Mouse (Mus musculus) heart, embryonic 12.5 days (tissue): ENCODE results near the gene Pold3. TPM values are rescaled to one million over a fixed set of nuclear protein-coding genes. Genes with fewer than 3 reads are reported as not detected.
A peak's percentile ranks its signal among the peaks of the same experiment; 100 is the strongest.

Source experiments
- ATAC-seq: fragments of 200-750 bp; cut with Nextera tagmentation; 2 replicates; pipeline ENCODE4 v1.8.0; 2017; ENCODE audit warnings: moderate TSS enrichment, moderate library complexity; ENCODE audit not compliant: insufficient number of reproducible peaks, low FRiP score
- H3K27ac ChIP-seq: fragments of 300-500 bp; sonication (generic); 2 replicates; pipeline ENCODE4 v1.5.1; 2016; ENCODE audit warnings: mild to moderate bottlenecking, moderate library complexity; ENCODE audit not compliant: poor library complexity, severe bottlenecking
- H3K27me3 ChIP-seq: fragments of 300-500 bp; sonication (generic); replicated peaks from 2 replicates; pipeline ENCODE4 v1.6.1; 2016; ENCODE audit warnings: mild to moderate bottlenecking, moderate library complexity
- H3K36me3 ChIP-seq: fragments of 300-500 bp; sonication (generic); 2 replicates; pipeline ENCODE4 v1.6.1; 2016; ENCODE audit warnings: mild to moderate bottlenecking, moderate library complexity
- H3K4me1 ChIP-seq: fragments of 300-500 bp; sonication (generic); replicated peaks from 2 replicates; pipeline ENCODE4 v1.6.1; 2016; ENCODE audit warnings: mild to moderate bottlenecking
- H3K4me2 ChIP-seq: fragments of 300-500 bp; sonication (generic); 2 replicates; pipeline ENCODE4 v1.6.1; 2016; ENCODE audit warnings: mild to moderate bottlenecking, moderate library complexity
- H3K4me3 ChIP-seq: fragments of 300-500 bp; sonication (generic); 2 replicates; pipeline ENCODE4 v1.5.1; 2016; ENCODE audit warnings: mild to moderate bottlenecking
- H3K9ac ChIP-seq: fragments of 300-500 bp; sonication (generic); 2 replicates; pipeline ENCODE4 v1.6.1; 2016; ENCODE audit warnings: mild to moderate bottlenecking, moderate library complexity
- H3K9me3 ChIP-seq: fragments of 300-500 bp; sonication (generic); replicated peaks from 2 replicates; pipeline ENCODE4 v1.6.1; 2016; ENCODE audit warnings: mild to moderate bottlenecking, moderate library complexity
- WGBS: fragments of 180-500 bp; shearing (Covaris S2); methylation state at CpG from one replicate; pipeline ENCODE4 v1.1.7; 2016; 5-methylcytosine and 5-hydroxymethylcytosine counted together
- polyA plus RNA-seq: library from polyadenylated mRNA; unstranded; fragments of >200 nt; fragmentation: Nextera tagmentation; extraction: Ambion mirVana; gene quantifications from 2 replicates; pipeline ENCODE4 v1.2.1, GENCODE M21; 2016

Gene Pold3
- 42.6 and 44.0 TPM in 2 replicates for polyA plus RNA-seq

- peak within 1 kb of the TSS; percentile 87 for H3K27ac ChIP-seq
- peak within 1 kb of the TSS; percentile 98 for H3K4me3 ChIP-seq
- 0 out of 2 replicates have a peak, but pooled peaks cover 4% of the 10 kb centered on the region for H3K9me3 ChIP-seq
- under 1% methylated on average over 33 of the region's 33 CpGs for WGBS
- H3K36me3 ChIP-seq: peaks cover 26% of the 10 kb centered on the region
- peaks cover 5% of the 10 kb centered on the region for H3K4me1 ChIP-seq
- H3K4me2 ChIP-seq: peak within 1 kb of the TSS; percentile 89
- H3K27me3 ChIP-seq: no peaks in the 10 kb centered on the region
- peak within 1 kb of the TSS; percentile 90 for H3K9ac ChIP-seq
- peak; percentile 95 for ATAC-seq
Measured at GRCm38 (mm10) chr7:100121376-100121789, at the start of gene Pold3. Gene Pold3 (minus strand): TSS chr7:100121565.

- no peaks in the 10 kb centered on the region for H3K27me3 ChIP-seq
- no peak overlapping the region for H3K4me3 ChIP-seq
- H3K4me2 ChIP-seq: no peak overlapping the region
- H3K9ac ChIP-seq: no peak overlapping the region
- H3K4me1 ChIP-seq: no peaks in the 10 kb centered on the region
- no peak overlapping the region for H3K27ac ChIP-seq
- no peaks in the 10 kb centered on the region for H3K9me3 ChIP-seq
- ATAC-seq: no peak
- WGBS: 62% methylated on average over 4 of the region's 4 CpGs
- H3K36me3 ChIP-seq: no peaks in the 10 kb centered on the region
Measured at GRCm38 (mm10) chr7:100170756-100171155, 49.4 kb upstream of the Pold3 start.

DNA sequence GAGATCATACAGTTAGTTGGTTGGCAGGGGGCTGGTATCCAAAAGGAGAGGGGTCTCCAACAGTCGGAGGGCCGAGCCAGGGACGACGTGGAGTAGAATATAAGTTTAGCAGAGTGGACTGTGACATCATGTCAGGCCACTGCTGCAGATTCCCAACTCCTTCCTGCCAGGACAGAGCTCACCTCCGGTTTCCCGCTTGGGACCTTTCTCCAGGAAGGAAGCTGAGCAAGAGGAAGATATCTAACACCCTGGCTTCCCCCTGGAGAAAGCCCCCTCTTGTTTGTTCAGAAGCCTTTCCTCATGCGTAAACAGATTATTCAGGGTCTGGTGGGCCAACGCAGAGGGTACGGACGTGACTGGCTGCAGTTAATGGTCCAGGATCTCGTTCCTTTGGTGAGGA, 47.3 kb upstream of the Pold3 start:
- H3K27me3 ChIP-seq: no peaks in the 10 kb centered on the region
- no peaks in the 10 kb centered on the region for H3K4me1 ChIP-seq
- H3K9ac ChIP-seq: no peak overlapping the region
- H3K36me3 ChIP-seq: no peaks in the 10 kb centered on the region
- ATAC-seq: no peak; the same call in 1 of the 2 replicates
- no peak overlapping the region for H3K4me3 ChIP-seq
- no peak overlapping the region for H3K4me2 ChIP-seq
- no peaks in the 10 kb centered on the region for H3K9me3 ChIP-seq
- H3K27ac ChIP-seq: no peak overlapping the region
- 56% methylated on average over 11 of the region's 11 CpGs for WGBS

DNA sequence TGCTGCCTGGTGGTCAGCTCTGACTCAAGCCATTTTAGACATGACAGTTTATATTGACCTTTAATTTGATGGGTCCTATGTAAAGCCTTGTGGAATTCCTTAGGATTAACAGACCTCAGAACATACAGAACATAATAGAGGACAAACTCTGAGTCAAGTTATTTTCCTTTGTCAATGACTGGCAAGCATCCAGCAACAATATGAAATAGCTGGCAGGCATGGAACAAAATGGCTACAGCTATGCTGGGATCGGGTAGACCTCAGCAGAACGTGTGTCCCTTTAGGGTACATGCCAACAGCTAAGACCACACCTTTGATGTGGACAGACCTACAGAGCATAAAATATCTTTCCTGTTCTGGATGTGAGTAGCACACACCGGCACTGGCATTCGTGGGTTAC, 42.1 kb upstream of the Pold3 start:
- no peaks in the 10 kb centered on the region for H3K9me3 ChIP-seq
- H3K4me3 ChIP-seq: no peak overlapping the region
- H3K4me2 ChIP-seq: no peak overlapping the region
- 0 out of 2 replicates have a peak, but pooled peaks cover 6% of the 10 kb centered on the region for H3K4me1 ChIP-seq
- H3K27me3 ChIP-seq: no peaks in the 10 kb centered on the region; the same call in 1 of the 2 replicates
- no peak for ATAC-seq
- H3K9ac ChIP-seq: no peak overlapping the region
- no peak overlapping the region for H3K27ac ChIP-seq
- no peaks in the 10 kb centered on the region for H3K36me3 ChIP-seq
- WGBS: 72% methylated on average over 4 of the region's 4 CpGs

GRCm38 (mm10) chr7:100160006-100160405, 38.6 kb upstream of the Pold3 start:
- WGBS: 70% methylated on average over 7 of the region's 7 CpGs

GRCm38 (mm10) chr7:100159105-100159841, 37.9 kb upstream of the Pold3 start, which contains the start of gene Lipt2:
Gene Lipt2 (plus strand): TSS chr7:100159277.
- no peaks in the 10 kb centered on the region; the same call in 1 of the 2 replicates for H3K27me3 ChIP-seq
- 0 out of 2 replicates have a peak, but pooled peaks cover 6% of the 10 kb centered on the region for H3K4me1 ChIP-seq
- no peaks in the 10 kb centered on the region for H3K9me3 ChIP-seq
- peak within 1 kb of the TSS; percentile 90 for H3K9ac ChIP-seq
- under 1% methylated on average over 76 of the region's 78 CpGs for WGBS
- H3K27ac ChIP-seq: peak within 1 kb of the TSS; percentile 95
- ATAC-seq: peak; percentile 97
- H3K36me3 ChIP-seq: no peaks in the 10 kb centered on the region
- peak within 1 kb of the TSS; percentile 91 for H3K4me2 ChIP-seq
- peak within 1 kb of the TSS; percentile 86 for H3K4me3 ChIP-seq

More at GRCm38 (mm10) chr7:100160006-100160405, 38.6 kb upstream of the Pold3 start:
- Histone ChIP-seq H3K9me3 (no peaks in the 10 kb centered on the region), H3K27me3 (no peaks in the 10 kb centered on the region; the same call in 1 of the 2 replicates), H3K4me2 (peak overlapping the region; percentile 91), H3K36me3 (no peaks in the 10 kb centered on the region), H3K27ac (0 out of 2 replicates have a peak overlapping the region, but pooled peaks have one; percentile 95), H3K4me3 (peak overlapping the region; percentile 86), H3K4me1 (0 out of 2 replicates have a peak, but pooled peaks cover 6% of the 10 kb centered on the region), H3K9ac (peak overlapping the region; percentile 90)
- no peak for ATAC-seq

- Histone ChIP-seq H3K27me3 (no peaks in the 10 kb centered on the region; the same call in 1 of the 2 replicates), H3K9ac (no peak overlapping the region), H3K4me1 (0 out of 2 replicates have a peak, but pooled peaks cover 6% of the 10 kb centered on the region), H3K4me2 (no peak overlapping the region), H3K4me3 (no peak overlapping the region), H3K36me3 (no peaks in the 10 kb centered on the region), H3K9me3 (no peaks in the 10 kb centered on the region), H3K27ac (no peak overlapping the region)
- WGBS: 69% methylated on average over 4 of the region's 4 CpGs
- no peak for ATAC-seq
Measured at GRCm38 (mm10) chr7:100157669-100158068, 36.3 kb upstream of the Pold3 start.

GRCm38 (mm10) chr7:100150626-100151025, 29.3 kb upstream of the Pold3 start:
- no peak overlapping the region for H3K4me3 ChIP-seq
- H3K4me2 ChIP-seq: no peak overlapping the region
- H3K27me3 ChIP-seq: no peaks in the 10 kb centered on the region
- H3K9me3 ChIP-seq: no peaks in the 10 kb centered on the region
- H3K27ac ChIP-seq: no peak overlapping the region
- WGBS: 73% methylated on average over 11 of the region's 11 CpGs
- no peaks in the 10 kb centered on the region for H3K4me1 ChIP-seq
- ATAC-seq: no peak
- H3K9ac ChIP-seq: no peak overlapping the region
- H3K36me3 ChIP-seq: no peaks in the 10 kb centered on the region

DNA sequence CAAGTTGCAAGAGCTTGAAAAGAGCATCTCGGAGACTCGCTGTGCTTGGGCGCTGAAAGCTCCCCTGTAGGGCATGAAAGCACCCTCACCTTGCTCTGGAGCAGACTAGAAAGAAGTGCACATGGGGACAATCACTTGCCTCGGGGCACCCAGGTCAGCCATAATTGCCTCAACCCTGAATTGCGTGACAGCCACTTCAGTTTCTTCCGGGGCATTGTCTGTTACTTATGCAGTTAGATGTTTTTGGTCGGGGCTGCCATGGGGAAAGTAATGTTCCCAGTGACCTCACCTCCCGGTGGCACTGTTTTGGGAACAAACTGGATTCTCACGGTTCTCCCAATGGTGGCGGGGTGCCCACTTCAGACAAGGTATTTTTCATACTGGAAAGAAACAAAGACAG, 28.7 kb upstream of the Pold3 start:
- Histone ChIP-seq H3K4me3 (no peak overlapping the region), H3K36me3 (no peaks in the 10 kb centered on the region), H3K9ac (no peak overlapping the region), H3K4me1 (no peaks in the 10 kb centered on the region), H3K9me3 (no peaks in the 10 kb centered on the region), H3K27me3 (no peaks in the 10 kb centered on the region), H3K27ac (no peak overlapping the region), H3K4me2 (no peak overlapping the region)
- ATAC-seq: no peak
- WGBS: 61% methylated on average over 10 of the region's 10 CpGs

- Histone ChIP-seq H3K4me3 (no peak overlapping the region), H3K36me3 (no peaks in the 10 kb centered on the region), H3K27ac (no peak overlapping the region), H3K4me1 (no peaks in the 10 kb centered on the region), H3K9ac (no peak overlapping the region), H3K9me3 (no peaks in the 10 kb centered on the region), H3K27me3 (no peaks in the 10 kb centered on the region), H3K4me2 (no peak overlapping the region)
- 90% methylated on average over 4 of the region's 4 CpGs for WGBS
- ATAC-seq: no peak
Measured at GRCm38 (mm10) chr7:100148586-100148985, 27.2 kb upstream of the Pold3 start.

DNA sequence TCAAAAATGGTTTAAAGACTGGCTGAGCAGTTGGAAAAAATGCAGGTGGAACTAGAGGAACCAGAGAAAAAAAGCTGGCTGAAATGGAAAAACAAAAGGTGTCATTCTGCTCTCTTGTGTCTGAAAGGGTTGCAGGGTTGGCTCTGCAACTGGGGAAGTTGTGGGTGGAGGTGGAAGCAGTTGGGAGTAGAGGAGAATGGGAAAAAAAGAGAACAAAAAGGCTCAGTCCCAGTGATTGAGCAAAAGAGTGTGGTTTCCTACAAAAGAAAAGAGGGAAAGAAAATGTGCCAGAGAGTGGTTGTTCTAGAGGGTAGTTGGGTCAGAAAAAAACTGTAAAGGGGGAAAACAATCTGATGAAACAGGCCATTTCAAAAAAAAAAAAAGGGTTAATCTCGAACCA, 19.2 kb upstream of the Pold3 start:
- no peaks in the 10 kb centered on the region for H3K27me3 ChIP-seq
- H3K4me3 ChIP-seq: no peak overlapping the region
- H3K4me2 ChIP-seq: no peak overlapping the region
- no peak for ATAC-seq
- no peaks in the 10 kb centered on the region for H3K36me3 ChIP-seq
- no peaks in the 10 kb centered on the region for H3K9me3 ChIP-seq
- H3K27ac ChIP-seq: no peak overlapping the region
- 61% methylated on average over 1 of the region's 1 CpGs for WGBS
- no peak overlapping the region for H3K9ac ChIP-seq
- no peaks in the 10 kb centered on the region for H3K4me1 ChIP-seq
